Mouse (Mus musculus) CH12.LX (cell line): ENCODE results near the gene Ube2f. TPM values are rescaled to one million over a fixed set of nuclear protein-coding genes. Genes with fewer than 3 reads are reported as not detected.

Source experiments
- DNase-seq: peaks from one replicate; pipeline ENCODE4 v3.0.0-alpha.2; 2013; ENCODE audit errors: extremely low read depth
- H3K27ac ChIP-seq: 2 replicates; pipeline ENCODE4 v1.5.1; 2012; ENCODE audit warnings: low read depth, mild to moderate bottlenecking, control low read depth, moderate library complexity; ENCODE audit not compliant: insufficient read depth
- H3K27me3 ChIP-seq: replicated peaks from 2 replicates; pipeline ENCODE3; 2012; ENCODE audit warnings: inconsistent platforms
- H3K36me3 ChIP-seq, 2 experiments: replicated peaks in 1 of 2; 2 replicates each; pipeline versions ENCODE3 to v1.6.1; 2012; ENCODE audit warnings: inconsistent platforms in 1 of 2, low read length in 1 of 2, mild to moderate bottlenecking in 1 of 2, mixed read lengths in 1 of 2, moderate library complexity in 1 of 2; ENCODE audit not compliant: control insufficient read depth in 1 of 2, insufficient read depth in 1 of 2
- H3K4me1 ChIP-seq, 2 experiments: 2 replicates each; pipeline ENCODE4 v1.6.1; 2012; ENCODE audit warnings: inconsistent platforms in 1 of 2, moderate library complexity in 1 of 2; ENCODE audit not compliant: insufficient read depth in 2 of 2, control insufficient read depth in 1 of 2
- H3K4me2 ChIP-seq: 2 replicates; pipeline ENCODE4 v1.6.1; 2012; ENCODE audit warnings: low read depth, mild to moderate bottlenecking, control low read depth; ENCODE audit not compliant: poor library complexity, insufficient read depth, severe bottlenecking
- H3K4me3 ChIP-seq, 3 experiments: fragments of 150-350 bp in 1 of 3; sonication (generic) in 1 of 3; replicated peaks in 1 of 3; 2 replicates each; pipeline versions ENCODE3 to v1.5.1; 2011 to 2012; ENCODE audit warnings: low read depth in 2 of 3, low read length in 2 of 3, mild to moderate bottlenecking in 2 of 3, moderate library complexity in 2 of 3, control low read depth in 1 of 3, improper control_type of control experiment in 1 of 3, inconsistent platforms in 1 of 3, mixed read lengths in 1 of 3; ENCODE audit not compliant: poor library complexity in 1 of 3
- H3K79me2 ChIP-seq: replicated peaks from 2 replicates; pipeline ENCODE4 v1.6.1; 2012; ENCODE audit warnings: mild to moderate bottlenecking, moderate library complexity; ENCODE audit not compliant: control insufficient read depth, poor library complexity, insufficient read depth, severe bottlenecking; ENCODE audit errors: extremely low read depth
- H3K9ac ChIP-seq: 2 replicates; pipeline ENCODE4 v1.6.1; 2012; ENCODE audit warnings: low read depth, mild to moderate bottlenecking, control low read depth, moderate library complexity; ENCODE audit not compliant: insufficient read depth
- H3K9me3 ChIP-seq: replicated peaks from 2 replicates; pipeline ENCODE3; 2012; ENCODE audit warnings: low read length, inconsistent platforms, mixed read lengths
- CHD2 ChIP-seq: IDR thresholded peaks from 2 replicates; pipeline ENCODE4 v1.6.1; 2011; ENCODE audit warnings: low read length, improper control_type of control experiment
- CTCF ChIP-seq, 2 experiments: IDR thresholded peaks in 1 of 2; conservative IDR thresholded peaks in 1 of 2; 2 replicates each; pipeline ENCODE4 v1.5.1; 2011 to 2012; ENCODE audit warnings: low read depth in 2 of 2, low read length in 2 of 2, improper control_type of control experiment in 1 of 2, inconsistent platforms in 1 of 2, mild to moderate bottlenecking in 1 of 2, moderate library complexity in 1 of 2
- ELF1 ChIP-seq: IDR thresholded peaks from 2 replicates; pipeline ENCODE4 v1.6.1; 2014; ENCODE audit warnings: low read depth, mild to moderate bottlenecking, inconsistent platforms, low read length, improper control_type of control experiment
- ETS1 ChIP-seq: conservative IDR thresholded peaks from 2 replicates; pipeline ENCODE4 v1.6.1; 2012; ENCODE audit warnings: low read depth, mild to moderate bottlenecking, inconsistent platforms, low read length, improper control_type of control experiment, moderate library complexity
- IRF4 ChIP-seq: IDR thresholded peaks from 2 replicates; pipeline ENCODE4 v1.6.1; 2014; ENCODE audit warnings: low read depth, mild to moderate bottlenecking, inconsistent platforms, low read length, improper control_type of control experiment
- JUND ChIP-seq: conservative IDR thresholded peaks from 2 replicates; pipeline ENCODE4 v1.6.1; 2011; ENCODE audit warnings: low read depth, low read length, improper control_type of control experiment
- MAFK ChIP-seq: IDR thresholded peaks from 2 replicates; pipeline ENCODE4 v1.6.1; 2011; ENCODE audit warnings: low read length, improper control_type of control experiment; ENCODE audit not compliant: insufficient replicate concordance
- MAX ChIP-seq: IDR thresholded peaks from 2 replicates; pipeline ENCODE4 v1.6.1; 2011; ENCODE audit warnings: low read length, improper control_type of control experiment
- MEF2A ChIP-seq: IDR thresholded peaks from 2 replicates; pipeline ENCODE4 v1.6.1; 2014; ENCODE audit warnings: low read depth, mild to moderate bottlenecking, inconsistent platforms, low read length, improper control_type of control experiment, borderline replicate concordance
- MYC ChIP-seq: IDR thresholded peaks from 2 replicates; pipeline ENCODE4 v1.6.1; 2011; ENCODE audit warnings: low read depth, mild to moderate bottlenecking, improper control_type of control experiment, low read length
- POLR2A ChIP-seq: IDR thresholded peaks from 2 replicates; pipeline ENCODE4 v1.6.1; 2011; ENCODE audit warnings: low read depth, mild to moderate bottlenecking, improper control_type of control experiment, low read length
- RAD21 ChIP-seq: IDR thresholded peaks from 2 replicates; pipeline ENCODE4 v1.6.1; 2011; ENCODE audit warnings: low read depth, mild to moderate bottlenecking, low read length, improper control_type of control experiment, moderate library complexity
- USF2 ChIP-seq: conservative IDR thresholded peaks from 2 replicates; pipeline ENCODE4 v1.6.1; 2011; ENCODE audit warnings: low read depth, low read length, improper control_type of control experiment
- ZC3H11A ChIP-seq: IDR thresholded peaks from 2 replicates; pipeline ENCODE4 v1.6.1; 2012; ENCODE audit warnings: low read depth, mild to moderate bottlenecking, inconsistent platforms, low read length, improper control_type of control experiment
- ZKSCAN1 ChIP-seq: IDR thresholded peaks from 2 replicates; pipeline ENCODE4 v1.6.1; 2012; ENCODE audit warnings: low read depth, inconsistent platforms, low read length, improper control_type of control experiment, borderline replicate concordance
- dilution Hi-C: fragments of 300-500 bp; cut with MboI; formaldehyde crosslinking; loops from 2 replicates; pipeline ENCODE4 v1.14.3; 2020; ENCODE audit warnings: low sequenced_read_pairs; ENCODE audit not compliant: extremely low pct_unique_long_range_greater_than_20kb, extremely low pct_ligation_motif_present
- in situ Hi-C: fragments of 300-500 bp; cut with MboI; formaldehyde crosslinking; loops from 3 replicates; pipeline ENCODE4 v1.14.3; 2019; ENCODE audit warnings: low sequenced_read_pairs, low pct_ligation_motif_present, low pct_unique_long_range_greater_than_20kb, mixed read lengths
- polyA plus RNA-seq: library from polyadenylated mRNA; unstranded; fragments of >175 nt; gene quantifications from 2 replicates; pipeline ENCODE4 v1.2.1, GENCODE M21; 2012; ENCODE audit warnings: low read depth; ENCODE audit not compliant: insufficient read length
- total RNA-seq, 2 experiments: library from RNA; depleted of rRNA; stranded (reverse); fragments of 300-350 nt in 1 of 2; fragments of >200 nt in 1 of 2; gene quantifications; 2 replicates each; pipeline ENCODE4 v1.2.3; 2012 to 2014

Ube2f gene
- total and polyA plus RNA-seq, 3 experiments = 30.3 to 70.5 (median 58.1) TPM

GRCm38 (mm10) chr1:91215981-91216380 lies 34.1 kb upstream of the Ube2f start:
- TF ChIP-seq POLR2A = no peak
- no peak for TF ChIP-seq MAX
- no peak for TF ChIP-seq MAFK
- dilution Hi-C loops (no loop called here), in situ Hi-C loops (loop anchor here (5.0 kb wide), 1 partner anchor 34 kb away; no protein-coding TSS in a partner anchor)
- Histone ChIP-seq H3K79me2 (no peaks in the 10 kb centered on the region), H3K9ac (no peak overlapping the region), H3K27me3 (no peaks in the 10 kb centered on the region), H3K4me2 (peak overlapping the region; percentile 11; the same call in 1 of the 2 replicates), H3K9me3 (no peaks in the 10 kb centered on the region), H3K4me1 (peaks cover 12 to 44% of the 10 kb centered on the region in 2 experiments; a peak in 3 of 4 replicates), H3K27ac (no peak overlapping the region), H3K4me3 (no peak overlapping the region), H3K36me3 (no peaks in the 10 kb centered on the region)
- DNase-seq = peak; percentile 39

GRCm38 (mm10) chr1:91216504-91217267 lies 33.4 kb upstream of the Ube2f start:
- H3K27me3 ChIP-seq = no peaks in the 10 kb centered on the region
- DNase-seq = peak; percentile 93
- H3K36me3 ChIP-seq = no peaks in the 10 kb centered on the region
- no peak overlapping the region for H3K4me3 ChIP-seq
- H3K4me2 ChIP-seq = peak overlapping the region; percentile 69
- H3K79me2 ChIP-seq = no peaks in the 10 kb centered on the region
- H3K9me3 ChIP-seq = no peaks in the 10 kb centered on the region
- dilution Hi-C loops = no loop called here
- TF ChIP-seq CHD2 = no peak
- TF ChIP-seq MEF2A = peak; percentile 81
- no peak for TF ChIP-seq ZC3H11A
- peak; percentile 67 for TF ChIP-seq IRF4
- TF ChIP-seq USF2 = no peak
- TF ChIP-seq ZKSCAN1 = peak; percentile 80
- no peak; the same call in 1 of the 2 replicates for TF ChIP-seq ELF1
- 0 out of 2 replicates have a peak, but pooled peaks have one; percentile 36 for TF ChIP-seq MAX
- no peak for TF ChIP-seq JUND
- 0 out of 2 replicates have a peak, but pooled peaks have one; percentile 20 for TF ChIP-seq MYC
- TF ChIP-seq CTCF (conservative IDR thresholded peaks at IDR 0.05 in 1 of 2, IDR thresholded peaks at IDR 0.05 in 1 of 2; ENCODE audit: low read depth in 2 of 2, low read length in 2 of 2) = no peak
- peak; percentile 20 for TF ChIP-seq ETS1
- no peak for TF ChIP-seq RAD21
- TF ChIP-seq, all 38 proteins: peak for 6
- H3K9ac ChIP-seq = no peak overlapping the region
- H3K27ac ChIP-seq = no peak overlapping the region
- in situ Hi-C loops = loop anchor here (5.0 kb wide), 1 partner anchor 34 kb away; no protein-coding TSS in a partner anchor
- peaks cover 12 to 42% of the 10 kb centered on the region in 2 experiments; a peak in 3 of 4 replicates for H3K4me1 ChIP-seq
